Mouse (Mus musculus) hindbrain, embryonic 10.5 days (tissue): Measurements from ENCODE around the gene Ubp1. TPM values are rescaled to one million over a fixed set of nuclear protein-coding genes. Genes with fewer than 3 reads are reported as not detected.

ENCODE experiments used
- DNase-seq: peaks from one replicate; pipeline ENCODE4 v3.0.0-alpha.2; 2017; ENCODE audit warnings: low spot score
- H3K27ac ChIP-seq: fragments of 300-500 bp; sonication (generic); 2 replicates; pipeline ENCODE4 v1.5.1; 2016; ENCODE audit warnings: mild to moderate bottlenecking, moderate library complexity
- H3K27me3 ChIP-seq: fragments of 300-500 bp; sonication (generic); 2 replicates; pipeline ENCODE4 v1.6.1; 2016; ENCODE audit warnings: mild to moderate bottlenecking; ENCODE audit not compliant: poor library complexity, insufficient read depth, severe bottlenecking
- H3K36me3 ChIP-seq: fragments of 300-500 bp; sonication (generic); 2 replicates; pipeline ENCODE4 v1.6.1; 2016; ENCODE audit warnings: mild to moderate bottlenecking, moderate library complexity
- H3K4me1 ChIP-seq: fragments of 300-500 bp; sonication (generic); replicated peaks from 2 replicates; pipeline ENCODE4 v1.6.1; 2016; ENCODE audit warnings: mild to moderate bottlenecking
- H3K4me3 ChIP-seq: fragments of 300-500 bp; sonication (generic); 2 replicates; pipeline ENCODE4 v1.5.1; 2016; ENCODE audit warnings: mild to moderate bottlenecking, moderate library complexity
- H3K9me3 ChIP-seq: fragments of 300-500 bp; sonication (generic); 2 replicates; pipeline ENCODE4 v1.6.1; 2016; ENCODE audit warnings: mild to moderate bottlenecking, moderate library complexity
- WGBS: fragments of 180-500 bp; shearing (Covaris S2); methylation state at CpG from one replicate; pipeline ENCODE4 v1.1.7; 2016; 5-methylcytosine and 5-hydroxymethylcytosine counted together
- polyA plus RNA-seq: library from polyadenylated mRNA; unstranded; fragments of >200 nt; fragmentation: Nextera tagmentation; extraction: Ambion mirVana; gene quantifications from 2 replicates; pipeline ENCODE4 v1.2.1, GENCODE M21; 2016

Ubp1 gene
- polyA plus RNA-seq, 1 experiment from 2014 or later = 36.8 TPM

DNA sequence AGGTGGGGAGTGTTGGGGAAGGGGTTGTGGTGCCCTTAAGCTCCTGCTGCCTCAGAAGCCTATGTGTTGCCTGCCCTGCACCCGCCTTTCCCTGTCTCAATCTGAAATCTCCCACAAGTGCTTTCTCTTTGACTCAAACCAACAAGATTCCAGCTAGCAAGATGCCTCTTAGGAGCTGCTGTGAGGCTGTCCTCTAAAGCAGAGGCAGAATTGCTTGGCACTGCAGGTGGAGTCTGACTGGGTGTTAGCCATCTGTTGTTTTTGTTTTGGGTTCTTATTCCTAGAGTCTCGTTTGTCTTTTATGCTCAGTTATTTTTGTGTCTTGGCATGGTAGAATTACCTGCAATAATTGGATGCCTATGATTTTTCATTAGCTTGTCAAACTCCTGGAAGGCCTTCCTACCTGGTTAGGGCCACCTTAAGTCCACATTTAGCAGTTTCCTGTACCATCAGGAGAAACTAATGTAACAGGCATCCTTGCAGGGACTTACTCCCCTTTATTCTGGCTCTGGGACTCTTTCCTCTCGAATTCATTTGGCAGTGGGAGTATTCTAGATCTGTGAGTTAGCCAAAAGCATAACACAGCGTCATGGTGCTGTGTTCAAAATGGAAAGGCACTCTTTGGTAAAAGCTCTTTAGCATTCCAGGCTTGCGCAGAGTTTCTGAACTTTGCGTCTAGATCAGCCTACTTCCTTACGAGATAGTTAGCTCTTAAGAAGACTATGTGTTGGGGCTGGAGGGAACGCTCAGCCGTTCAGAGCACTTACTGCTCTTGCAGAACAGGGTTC is 8.5 kb downstream of the Ubp1 start:
- Histone ChIP-seq H3K4me1 (no peaks in the 10 kb centered on the region; the same call in 1 of the 2 replicates), H3K9me3 (no peaks in the 10 kb centered on the region), H3K36me3 (peaks cover 4% of the 10 kb centered on the region; the same call in 1 of the 2 replicates), H3K4me3 (no peak overlapping the region), H3K27ac (no peak overlapping the region), H3K27me3 (no peaks in the 10 kb centered on the region)
- 88% methylated on average over 9 of the region's 9 CpGs for WGBS
- no peak for DNase-seq

- no peaks in the 10 kb centered on the region for H3K27me3 ChIP-seq
- no peak for DNase-seq
- 92% methylated on average over 3 of the region's 3 CpGs for WGBS
- H3K4me3 ChIP-seq = no peak overlapping the region
- H3K4me1 ChIP-seq = no peaks in the 10 kb centered on the region
- H3K27ac ChIP-seq = no peak overlapping the region
- H3K36me3 ChIP-seq = peaks cover 24% of the 10 kb centered on the region
- no peaks in the 10 kb centered on the region for H3K9me3 ChIP-seq
Observed at GRCm38 (mm10) chr9:113941103-113941805, 10.5 kb downstream of the Ubp1 start.

- no peak for DNase-seq
- 93% methylated on average over 1 of the region's 1 CpGs for WGBS
- Histone ChIP-seq H3K27me3 (no peaks in the 10 kb centered on the region), H3K4me1 (no peaks in the 10 kb centered on the region), H3K4me3 (no peak overlapping the region), H3K36me3 (peaks cover 43% of the 10 kb centered on the region), H3K9me3 (no peaks in the 10 kb centered on the region), H3K27ac (no peak overlapping the region)
Observed at GRCm38 (mm10) chr9:113943372-113943771, 12.6 kb downstream of the Ubp1 start.

- no peaks in the 10 kb centered on the region for H3K9me3 ChIP-seq
- no peak overlapping the region for H3K4me3 ChIP-seq
- peaks cover 65% of the 10 kb centered on the region for H3K36me3 ChIP-seq
- 91% methylated on average over 1 of the region's 1 CpGs for WGBS
- DNase-seq = no peak
- no peak overlapping the region for H3K27ac ChIP-seq
- H3K4me1 ChIP-seq = no peaks in the 10 kb centered on the region
- H3K27me3 ChIP-seq = no peaks in the 10 kb centered on the region
Observed at GRCm38 (mm10) chr9:113947216-113947615, 16.5 kb downstream of the Ubp1 start.

- H3K36me3 ChIP-seq = peaks cover 87% of the 10 kb centered on the region
- H3K27me3 ChIP-seq = no peaks in the 10 kb centered on the region
- H3K9me3 ChIP-seq = no peaks in the 10 kb centered on the region
- no peak overlapping the region for H3K27ac ChIP-seq
- 97% methylated on average over 4 of the region's 4 CpGs for WGBS
- H3K4me1 ChIP-seq = no peaks in the 10 kb centered on the region
- no peak for DNase-seq
- no peak overlapping the region for H3K4me3 ChIP-seq
Observed at GRCm38 (mm10) chr9:113957777-113958176, 27.0 kb downstream of the Ubp1 start.

DNA sequence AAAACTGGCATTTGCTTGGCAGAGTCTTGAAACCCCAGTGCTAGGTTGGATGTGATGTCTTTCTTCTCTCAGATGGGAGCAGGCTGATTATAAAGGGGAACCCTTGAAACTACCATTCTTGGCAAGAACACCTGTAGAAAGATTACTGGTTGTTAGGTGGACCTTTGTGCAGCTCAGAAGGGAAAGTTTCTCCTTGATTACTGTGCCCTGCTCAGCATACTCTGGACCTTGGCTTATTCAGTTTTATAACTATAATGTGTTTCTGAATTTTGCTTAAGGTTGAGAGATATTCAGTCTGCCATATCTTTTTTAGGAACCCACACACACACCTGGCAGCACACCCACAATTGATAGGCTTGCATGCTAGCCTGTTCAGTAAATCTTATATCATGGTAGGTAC is 33.0 kb downstream of the Ubp1 start:
- no peaks in the 10 kb centered on the region for H3K27me3 ChIP-seq
- DNase-seq = no peak
- H3K36me3 ChIP-seq = peaks cover 99% of the 10 kb centered on the region
- no peaks in the 10 kb centered on the region for H3K4me1 ChIP-seq
- no peak overlapping the region for H3K27ac ChIP-seq
- H3K4me3 ChIP-seq = no peak overlapping the region
- H3K9me3 ChIP-seq = no peaks in the 10 kb centered on the region

GRCm38 (mm10) chr9:113964415-113964814 is 33.7 kb downstream of the Ubp1 start:
- H3K36me3 ChIP-seq = peaks cover 99% of the 10 kb centered on the region
- H3K4me1 ChIP-seq = no peaks in the 10 kb centered on the region
- H3K27me3 ChIP-seq = no peaks in the 10 kb centered on the region
- no peak overlapping the region for H3K4me3 ChIP-seq
- no peaks in the 10 kb centered on the region for H3K9me3 ChIP-seq
- no peak for DNase-seq
- H3K27ac ChIP-seq = no peak overlapping the region
- 94% methylated on average over 8 of the region's 8 CpGs for WGBS

- H3K4me1 ChIP-seq = no peaks in the 10 kb centered on the region
- no peaks in the 10 kb centered on the region for H3K9me3 ChIP-seq
- WGBS = 94% methylated on average over 4 of the region's 4 CpGs
- no peak overlapping the region for H3K4me3 ChIP-seq
- H3K27me3 ChIP-seq = no peaks in the 10 kb centered on the region
- H3K36me3 ChIP-seq = peaks cover 99% of the 10 kb centered on the region
- H3K27ac ChIP-seq = no peak overlapping the region
- DNase-seq = no peak
Observed at GRCm38 (mm10) chr9:113966838-113967237, 36.1 kb downstream of the Ubp1 start.

GRCm38 (mm10) chr9:113968967-113969366 is 38.2 kb downstream of the Ubp1 start:
- no peak for DNase-seq
- Histone ChIP-seq H3K36me3 (peaks cover 99% of the 10 kb centered on the region), H3K9me3 (no peaks in the 10 kb centered on the region), H3K27me3 (no peaks in the 10 kb centered on the region), H3K4me1 (no peaks in the 10 kb centered on the region), H3K27ac (no peak overlapping the region), H3K4me3 (no peak overlapping the region)
- 93% methylated on average over 7 of the region's 7 CpGs for WGBS

GRCm38 (mm10) chr9:113969399-113969798 is 38.7 kb downstream of the Ubp1 start:
- no peaks in the 10 kb centered on the region for H3K4me1 ChIP-seq
- DNase-seq = no peak
- H3K9me3 ChIP-seq = no peaks in the 10 kb centered on the region
- no peak overlapping the region for H3K27ac ChIP-seq
- H3K36me3 ChIP-seq = peaks cover 99% of the 10 kb centered on the region
- 95% methylated on average over 8 of the region's 8 CpGs for WGBS
- H3K27me3 ChIP-seq = no peaks in the 10 kb centered on the region
- no peak overlapping the region for H3K4me3 ChIP-seq

DNA sequence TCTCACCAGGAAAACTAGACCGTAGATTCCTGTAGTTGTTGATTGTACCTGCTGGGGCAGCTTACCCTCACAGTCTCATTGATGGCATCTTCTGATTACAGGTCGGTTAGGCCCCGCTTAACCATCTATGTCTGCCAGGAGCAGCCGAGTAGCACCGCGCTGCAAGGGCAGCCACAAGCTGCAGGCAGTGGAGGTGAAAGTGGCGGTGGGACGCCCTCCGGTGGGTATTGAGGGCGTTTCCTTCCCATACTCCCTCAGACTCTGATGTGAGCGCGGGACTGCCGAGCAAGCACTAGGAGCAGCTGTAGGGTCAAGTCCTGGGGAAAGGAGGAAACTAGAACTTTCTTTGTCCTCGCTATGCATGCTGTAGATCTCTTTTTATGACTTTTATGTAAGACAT is 39.3 kb downstream of the Ubp1 start:
- Histone ChIP-seq H3K36me3 (peaks cover 99% of the 10 kb centered on the region), H3K4me3 (no peak overlapping the region), H3K27ac (no peak overlapping the region), H3K27me3 (no peaks in the 10 kb centered on the region), H3K4me1 (no peaks in the 10 kb centered on the region), H3K9me3 (no peaks in the 10 kb centered on the region)
- 93% methylated on average over 14 of the region's 14 CpGs for WGBS
- no peak for DNase-seq

- Histone ChIP-seq H3K4me1 (no peaks in the 10 kb centered on the region), H3K27me3 (no peaks in the 10 kb centered on the region), H3K36me3 (peaks cover 100% of the 10 kb centered on the region), H3K4me3 (no peak overlapping the region), H3K27ac (no peak overlapping the region), H3K9me3 (no peaks in the 10 kb centered on the region)
- WGBS = 90% methylated on average over 8 of the region's 8 CpGs
- no peak for DNase-seq
Observed at GRCm38 (mm10) chr9:113971615-113972014, 40.9 kb downstream of the Ubp1 start.

DNA sequence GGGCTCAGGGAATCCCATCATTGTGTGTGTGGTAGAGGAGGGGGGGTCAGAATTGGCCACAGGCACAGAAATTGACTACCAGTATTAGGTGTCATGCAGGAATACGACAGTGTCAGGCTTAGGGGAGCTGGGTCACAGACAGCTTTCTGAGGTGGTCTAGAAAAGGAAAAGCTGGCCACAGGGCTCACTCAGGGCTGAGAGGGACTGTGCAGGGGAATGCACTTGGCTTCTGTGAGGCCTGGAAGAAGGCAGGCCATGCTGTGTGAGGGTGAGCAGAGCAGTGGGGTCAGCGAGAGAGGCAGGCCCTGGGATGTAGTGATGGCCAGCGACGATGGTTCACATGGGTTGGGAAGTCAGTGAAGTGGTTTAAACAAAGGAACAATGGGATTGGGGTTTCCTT is 43.1 kb downstream of the Ubp1 start:
- Histone ChIP-seq H3K9me3 (no peaks in the 10 kb centered on the region), H3K27me3 (no peaks in the 10 kb centered on the region), H3K4me1 (no peaks in the 10 kb centered on the region), H3K27ac (no peak overlapping the region), H3K36me3 (peaks cover 100% of the 10 kb centered on the region), H3K4me3 (no peak overlapping the region)
- 70% methylated on average over 4 of the region's 4 CpGs for WGBS
- no peak for DNase-seq
